Mouse (Mus musculus) erythroblast, embryonic 14.5 days (primary cell): Measurements from ENCODE around the gene Syne2. TPM values are rescaled to one million over a fixed set of nuclear protein-coding genes. Genes with fewer than 3 reads are reported as not detected.

Experiments used
- H3K27me3 ChIP-seq: 2 replicates; pipeline ENCODE4 v1.6.1; 2012; ENCODE audit warnings: inconsistent platforms; ENCODE audit not compliant: control insufficient read depth
- H3K36me3 ChIP-seq: 2 replicates; pipeline ENCODE4 v1.6.1; 2012; ENCODE audit warnings: mild to moderate bottlenecking, inconsistent platforms; ENCODE audit not compliant: control insufficient read depth
- H3K4me1 ChIP-seq: 2 replicates; pipeline ENCODE4 v1.6.1; 2012; ENCODE audit warnings: inconsistent platforms; ENCODE audit not compliant: control insufficient read depth
- H3K4me3 ChIP-seq: replicated peaks from 2 replicates; pipeline ENCODE3; 2012; ENCODE audit warnings: moderate library complexity, mild to moderate bottlenecking, inconsistent platforms
- H3K9me3 ChIP-seq: 2 replicates; pipeline ENCODE4 v1.6.1; 2012; ENCODE audit warnings: low read length, inconsistent platforms, mixed read lengths; ENCODE audit not compliant: control insufficient read depth
- GATA1 ChIP-seq: IDR thresholded peaks from 2 replicates; pipeline ENCODE4 v1.6.1; 2012; ENCODE audit warnings: low read length, inconsistent platforms, mixed read lengths
- TAL1 ChIP-seq: IDR thresholded peaks from 3 replicates; pipeline ENCODE4 v1.6.1; 2012; ENCODE audit warnings: low read length, inconsistent platforms, mixed read lengths
- polyA plus RNA-seq: library from polyadenylated mRNA; stranded (reverse); fragments of >175 nt; gene quantifications from 2 replicates; pipeline ENCODE4 v1.2.3, GENCODE M21; 2012

Syne2 gene
- polyA plus RNA-seq, 1 experiment, result not detected

DNA sequence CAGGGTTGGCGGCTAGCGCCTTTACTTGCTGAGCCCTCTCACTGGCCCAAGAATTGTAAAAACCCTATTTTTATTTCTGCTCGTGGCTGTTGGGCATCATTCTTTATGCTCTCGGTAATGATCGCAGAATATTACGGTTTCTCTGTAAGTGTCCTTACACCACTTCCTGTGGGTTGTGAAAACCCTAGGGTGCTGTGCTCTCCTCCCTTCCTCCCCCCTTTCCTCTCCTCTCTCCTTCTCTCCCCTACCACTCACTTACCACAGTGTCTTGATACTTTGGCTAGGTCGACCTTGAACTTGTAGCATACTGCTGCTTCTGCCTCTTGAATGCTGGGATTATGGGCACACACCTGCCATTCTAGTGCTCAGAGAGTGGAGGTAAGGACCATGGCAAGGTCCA lies 7.5 kb downstream of the Syne2 start:
- no peaks in the 10 kb centered on the region for H3K36me3 ChIP-seq
- H3K9me3 ChIP-seq, result no peaks in the 10 kb centered on the region
- no peak for TF ChIP-seq GATA1
- TF ChIP-seq TAL1, result no peak
- peaks cover 16% of the 10 kb centered on the region for H3K27me3 ChIP-seq
- no peak overlapping the region for H3K4me3 ChIP-seq
- no peaks in the 10 kb centered on the region for H3K4me1 ChIP-seq

DNA sequence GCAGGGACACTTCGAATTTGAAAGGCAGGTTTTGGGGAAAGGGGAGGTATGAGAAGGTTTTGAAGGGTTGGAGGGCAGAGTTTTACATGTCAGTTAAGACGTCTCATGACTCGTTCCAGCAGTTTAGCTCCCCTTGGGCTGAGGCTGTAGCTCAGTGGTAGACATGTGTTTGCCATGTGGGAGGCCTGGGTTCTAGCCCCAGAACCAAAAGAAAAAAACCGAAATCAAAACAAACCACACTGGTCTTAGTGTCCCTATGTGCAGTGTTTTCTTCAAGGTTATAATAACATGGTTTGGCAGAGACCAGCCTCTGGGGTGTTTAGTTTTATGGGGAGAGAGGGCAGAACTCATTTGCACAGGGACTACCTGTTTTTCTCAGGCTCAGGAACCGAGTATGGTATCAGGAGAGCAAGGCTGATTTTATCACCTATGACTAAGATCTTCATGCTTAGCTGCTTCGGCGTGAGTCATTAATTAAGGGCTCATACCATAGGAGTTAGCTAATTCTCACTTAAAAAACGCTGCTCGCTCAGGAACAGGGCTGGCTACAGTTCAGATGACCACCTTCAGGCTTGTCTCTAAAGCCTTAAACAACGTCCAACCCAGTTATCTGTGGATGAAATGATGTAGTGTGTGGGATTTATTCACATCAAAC lies 8.9 kb downstream of the Syne2 start:
- Histone ChIP-seq H3K9me3 (no peaks in the 10 kb centered on the region), H3K4me1 (no peaks in the 10 kb centered on the region), H3K36me3 (no peaks in the 10 kb centered on the region), H3K27me3 (peaks cover 4% of the 10 kb centered on the region), H3K4me3 (no peak overlapping the region)
- no peak for TF ChIP-seq TAL1
- TF ChIP-seq GATA1, result no peak

DNA sequence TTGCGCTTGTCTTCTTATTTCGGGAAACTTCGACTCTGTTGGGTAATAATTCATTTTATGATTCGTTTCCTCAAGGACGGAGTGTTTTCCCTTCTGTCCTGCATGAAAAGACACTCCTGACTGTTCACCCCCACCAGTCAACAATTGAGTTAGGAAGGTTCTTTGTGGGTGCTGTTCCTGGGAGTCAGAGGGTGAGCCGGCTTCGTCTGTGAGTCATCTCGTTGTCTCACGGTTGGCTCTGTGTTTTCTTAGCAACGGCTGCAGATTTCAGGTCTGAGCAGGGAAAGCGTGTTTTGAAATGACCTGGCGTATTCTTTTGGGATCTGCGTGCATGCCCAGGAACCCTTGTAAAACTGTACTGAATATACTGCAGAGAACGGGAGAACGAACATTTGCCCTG lies 9.8 kb downstream of the Syne2 start:
- H3K4me3 ChIP-seq, result no peak overlapping the region
- no peaks in the 10 kb centered on the region; the same call in 1 of the 2 replicates for H3K27me3 ChIP-seq
- H3K36me3 ChIP-seq, result no peaks in the 10 kb centered on the region
- no peaks in the 10 kb centered on the region for H3K4me1 ChIP-seq
- no peaks in the 10 kb centered on the region for H3K9me3 ChIP-seq
- TF ChIP-seq TAL1 (no peak), GATA1 (no peak)

DNA sequence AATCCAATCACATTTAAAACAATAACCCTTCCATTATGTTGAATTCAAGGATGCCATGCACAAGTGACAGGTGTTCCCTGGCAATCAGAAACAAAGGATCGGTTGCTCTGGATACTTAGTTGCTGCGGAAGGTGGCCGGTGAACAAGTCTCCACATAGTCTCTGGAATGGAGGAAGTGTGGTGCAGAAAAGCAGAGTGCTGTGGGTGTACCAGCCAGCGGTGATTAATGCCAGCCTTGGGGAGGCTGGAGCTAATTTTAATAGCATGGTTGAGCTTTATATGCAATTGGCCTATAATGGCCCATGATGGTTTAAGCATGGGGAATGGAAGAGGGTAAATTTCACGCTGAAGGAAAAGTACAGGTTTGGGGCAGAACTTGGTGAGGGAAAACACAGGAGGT lies 11.7 kb downstream of the Syne2 start:
- H3K4me1 ChIP-seq, result no peaks in the 10 kb centered on the region
- no peaks in the 10 kb centered on the region for H3K9me3 ChIP-seq
- H3K27me3 ChIP-seq, result peaks cover 8% of the 10 kb centered on the region
- TF ChIP-seq TAL1 (no peak), GATA1 (no peak)
- no peaks in the 10 kb centered on the region for H3K36me3 ChIP-seq
- H3K4me3 ChIP-seq, result no peak overlapping the region

DNA sequence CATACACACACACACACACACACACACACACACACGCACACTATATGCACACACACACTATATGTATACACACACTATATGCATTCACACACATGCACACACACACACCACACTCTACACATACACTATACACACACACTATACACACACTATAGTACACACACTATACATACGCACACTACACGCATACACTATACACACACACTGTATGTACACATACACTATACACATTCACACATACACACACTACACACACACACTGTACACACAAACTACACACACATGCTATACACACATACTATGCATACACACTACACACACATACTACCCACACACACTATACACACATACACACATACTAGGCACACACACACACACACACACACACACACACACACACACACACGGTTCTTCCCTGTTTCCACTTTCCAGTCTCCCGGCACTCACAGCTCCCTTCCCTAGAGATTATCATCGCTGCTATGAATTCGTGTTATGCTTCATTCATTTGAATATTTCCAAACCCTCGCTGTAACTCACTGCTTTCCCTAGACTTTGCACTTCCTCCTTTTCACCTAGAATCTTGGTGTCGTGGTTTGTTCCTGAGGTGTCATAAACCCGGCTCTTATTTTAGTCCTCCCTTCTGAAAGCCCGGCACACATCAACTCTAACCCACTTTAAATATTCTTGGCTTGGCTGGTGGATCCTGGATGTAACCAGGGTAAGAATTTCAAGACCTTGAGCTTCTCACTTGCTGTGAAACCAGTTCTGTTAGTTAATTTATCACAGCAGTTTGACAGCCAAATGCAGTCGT lies 15.4 kb downstream of the Syne2 start:
- peaks cover 33% of the 10 kb centered on the region for H3K27me3 ChIP-seq
- TF ChIP-seq TAL1 (no peak), GATA1 (no peak)
- H3K36me3 ChIP-seq, result no peaks in the 10 kb centered on the region
- H3K4me3 ChIP-seq, result no peak overlapping the region
- no peaks in the 10 kb centered on the region for H3K9me3 ChIP-seq
- no peaks in the 10 kb centered on the region for H3K4me1 ChIP-seq

DNA sequence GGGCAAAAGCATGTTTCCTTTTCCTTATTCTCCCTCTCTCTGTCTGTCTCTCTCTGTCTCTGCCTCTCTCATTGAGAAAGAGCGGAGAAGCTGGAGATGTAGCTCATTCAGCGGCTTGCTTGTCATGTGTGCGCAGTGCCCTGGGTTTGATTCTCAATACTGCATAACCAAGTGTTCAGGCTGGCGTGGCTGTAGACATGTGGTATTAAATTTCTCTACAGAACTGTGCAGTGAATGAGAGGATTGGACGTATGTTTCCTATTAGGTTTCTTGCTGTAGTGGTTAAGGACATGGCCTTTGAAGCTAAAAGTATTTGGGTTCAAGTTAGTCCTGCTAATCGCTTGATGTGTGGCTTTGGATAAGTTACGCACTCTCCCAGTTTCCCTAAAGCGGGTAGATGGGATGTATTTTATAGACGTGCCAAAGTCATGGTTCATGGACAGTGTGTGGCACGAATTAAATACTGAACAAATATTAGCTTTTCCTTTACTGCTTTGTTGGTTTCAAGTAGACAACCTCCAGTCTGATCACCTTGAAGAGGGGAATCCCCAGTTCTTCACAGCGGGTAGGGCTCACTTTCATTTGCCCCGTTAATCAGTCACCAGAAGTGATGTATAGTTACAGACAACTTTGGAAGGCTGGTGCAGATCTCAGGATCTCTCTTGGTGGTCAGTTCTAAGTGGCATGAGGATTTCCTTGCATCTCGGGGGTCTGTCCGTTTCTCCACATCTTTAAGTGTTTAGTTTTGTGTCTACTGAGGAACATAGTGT lies 16.2 kb downstream of the Syne2 start:
- no peaks in the 10 kb centered on the region for H3K36me3 ChIP-seq
- no peak overlapping the region for H3K4me3 ChIP-seq
- no peaks in the 10 kb centered on the region for H3K9me3 ChIP-seq
- no peaks in the 10 kb centered on the region for H3K4me1 ChIP-seq
- peaks cover 33% of the 10 kb centered on the region for H3K27me3 ChIP-seq
- TF ChIP-seq TAL1 (no peak), GATA1 (no peak)

DNA sequence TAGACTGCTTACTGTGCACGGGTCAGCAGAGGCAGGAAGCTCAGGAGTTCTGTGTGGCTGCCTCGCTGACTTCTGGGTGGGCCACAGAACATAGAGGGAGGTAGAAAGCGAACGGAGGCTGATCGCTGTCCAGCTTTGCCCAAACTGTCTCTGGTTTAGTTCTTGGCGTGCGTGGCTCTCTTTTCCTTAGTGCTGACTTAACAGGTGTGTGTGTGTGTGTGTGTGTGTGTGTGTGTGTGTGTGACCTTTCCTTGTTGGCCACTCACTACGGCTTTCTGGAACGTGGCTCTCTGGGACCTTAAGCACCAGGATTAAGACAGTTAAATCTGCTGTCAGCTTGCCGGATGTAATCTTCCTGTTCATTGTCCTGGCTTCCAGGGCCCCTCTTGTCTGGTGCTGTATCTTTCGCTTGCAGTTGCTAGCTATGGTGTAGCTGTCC lies 18.6 kb downstream of the Syne2 start:
- no peaks in the 10 kb centered on the region for H3K9me3 ChIP-seq
- no peaks in the 10 kb centered on the region for H3K4me1 ChIP-seq
- no peak overlapping the region for H3K4me3 ChIP-seq
- TF ChIP-seq GATA1, result no peak
- no peak for TF ChIP-seq TAL1
- H3K27me3 ChIP-seq, result peaks cover 33% of the 10 kb centered on the region
- H3K36me3 ChIP-seq, result no peaks in the 10 kb centered on the region

DNA sequence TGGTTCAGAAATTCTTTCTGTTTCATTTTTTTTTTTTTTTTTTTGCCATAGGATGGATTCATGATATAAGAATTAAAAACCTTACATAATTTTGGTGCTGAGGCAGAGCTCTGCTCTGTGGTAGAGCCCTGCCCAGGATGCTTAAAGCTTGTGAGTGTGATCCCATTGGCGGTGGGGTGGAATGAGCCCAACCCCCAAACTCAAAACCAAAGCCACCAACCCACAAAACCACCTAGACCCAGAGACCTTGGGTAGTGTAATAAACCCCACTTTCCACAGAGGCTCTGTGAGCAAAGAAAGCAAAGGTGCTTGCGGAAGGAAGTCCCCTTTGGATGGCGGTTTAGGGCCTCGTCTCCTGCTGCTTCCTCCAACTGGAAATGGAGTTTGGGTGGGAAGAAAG lies 19.5 kb downstream of the Syne2 start:
- Histone ChIP-seq H3K4me1 (no peaks in the 10 kb centered on the region), H3K27me3 (peaks cover 33% of the 10 kb centered on the region), H3K9me3 (no peaks in the 10 kb centered on the region), H3K4me3 (no peak overlapping the region), H3K36me3 (no peaks in the 10 kb centered on the region)
- TF ChIP-seq GATA1 (no peak), TAL1 (no peak)

DNA sequence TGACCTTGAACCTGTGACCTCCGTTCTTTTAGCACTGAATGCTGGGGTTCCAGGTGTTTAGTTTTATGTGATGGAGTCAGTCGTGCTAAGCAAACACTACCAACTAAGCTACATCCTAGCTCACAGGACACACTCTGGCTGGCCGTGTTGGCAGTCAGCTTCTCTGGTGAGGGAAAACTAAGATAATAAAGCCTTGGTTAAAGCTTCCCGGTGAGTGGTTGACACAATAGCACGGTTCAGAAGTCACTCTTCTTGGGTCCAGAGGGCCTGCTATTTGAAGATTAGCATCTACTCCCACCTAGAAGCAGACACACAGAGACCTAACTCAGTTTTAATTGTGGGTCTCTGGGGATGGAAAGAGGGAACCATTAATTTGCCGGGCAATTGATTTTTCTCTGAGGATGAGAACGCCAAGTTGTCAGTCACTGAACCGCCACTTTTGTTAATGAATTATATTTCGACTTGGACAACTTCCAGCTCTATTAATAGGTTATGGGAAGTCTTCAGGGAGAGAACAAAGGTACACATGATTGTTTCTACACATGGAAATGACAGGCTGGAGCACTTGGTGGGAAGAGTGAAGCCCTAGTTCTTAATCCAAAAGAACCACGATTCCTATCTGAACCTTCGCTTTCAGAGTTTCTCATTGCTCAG lies 21.3 kb downstream of the Syne2 start:
- Histone ChIP-seq H3K9me3 (no peaks in the 10 kb centered on the region), H3K27me3 (peaks cover 25% of the 10 kb centered on the region), H3K4me3 (no peak overlapping the region), H3K36me3 (no peaks in the 10 kb centered on the region), H3K4me1 (no peaks in the 10 kb centered on the region)
- no peak for TF ChIP-seq GATA1
- TF ChIP-seq TAL1, result no peak
